Mouse (Mus musculus) CH12.LX (cell line): ENCODE results near the gene Gsg1l. TPM values are rescaled to one million over a fixed set of nuclear protein-coding genes. Genes with fewer than 3 reads are reported as not detected.

ENCODE experiments used
- DNase-seq: peaks from one replicate; pipeline ENCODE4 v3.0.0-alpha.2; 2013; ENCODE audit errors: extremely low read depth
- H3K27ac ChIP-seq: 2 replicates; pipeline ENCODE4 v1.5.1; 2012; ENCODE audit warnings: low read depth, mild to moderate bottlenecking, control low read depth, moderate library complexity; ENCODE audit not compliant: insufficient read depth
- H3K27me3 ChIP-seq: replicated peaks from 2 replicates; pipeline ENCODE3; 2012; ENCODE audit warnings: inconsistent platforms
- H3K36me3 ChIP-seq, 2 experiments: replicated peaks in 1 of 2; 2 replicates each; pipeline versions ENCODE3 to v1.6.1; 2012; ENCODE audit warnings: inconsistent platforms in 1 of 2, low read length in 1 of 2, mild to moderate bottlenecking in 1 of 2, mixed read lengths in 1 of 2, moderate library complexity in 1 of 2; ENCODE audit not compliant: control insufficient read depth in 1 of 2, insufficient read depth in 1 of 2
- H3K4me1 ChIP-seq, 2 experiments: 2 replicates each; pipeline ENCODE4 v1.6.1; 2012; ENCODE audit warnings: inconsistent platforms in 1 of 2, moderate library complexity in 1 of 2; ENCODE audit not compliant: insufficient read depth in 2 of 2, control insufficient read depth in 1 of 2
- H3K4me2 ChIP-seq: 2 replicates; pipeline ENCODE4 v1.6.1; 2012; ENCODE audit warnings: low read depth, mild to moderate bottlenecking, control low read depth; ENCODE audit not compliant: poor library complexity, insufficient read depth, severe bottlenecking
- H3K4me3 ChIP-seq, 3 experiments: fragments of 150-350 bp in 1 of 3; sonication (generic) in 1 of 3; replicated peaks in 1 of 3; 2 replicates each; pipeline versions ENCODE3 to v1.5.1; 2011 to 2012; ENCODE audit warnings: low read depth in 2 of 3, low read length in 2 of 3, mild to moderate bottlenecking in 2 of 3, moderate library complexity in 2 of 3, control low read depth in 1 of 3, improper control_type of control experiment in 1 of 3, inconsistent platforms in 1 of 3, mixed read lengths in 1 of 3; ENCODE audit not compliant: poor library complexity in 1 of 3
- H3K79me2 ChIP-seq: replicated peaks from 2 replicates; pipeline ENCODE4 v1.6.1; 2012; ENCODE audit warnings: mild to moderate bottlenecking, moderate library complexity; ENCODE audit not compliant: control insufficient read depth, poor library complexity, insufficient read depth, severe bottlenecking; ENCODE audit errors: extremely low read depth
- H3K9ac ChIP-seq: 2 replicates; pipeline ENCODE4 v1.6.1; 2012; ENCODE audit warnings: low read depth, mild to moderate bottlenecking, control low read depth, moderate library complexity; ENCODE audit not compliant: insufficient read depth
- H3K9me3 ChIP-seq: replicated peaks from 2 replicates; pipeline ENCODE3; 2012; ENCODE audit warnings: low read length, inconsistent platforms, mixed read lengths
- CHD1 ChIP-seq: IDR thresholded peaks from 2 replicates; pipeline ENCODE4 v1.6.1; 2012; ENCODE audit warnings: low read depth, low read length, improper control_type of control experiment, inconsistent platforms
- CHD2 ChIP-seq: IDR thresholded peaks from 2 replicates; pipeline ENCODE4 v1.6.1; 2011; ENCODE audit warnings: low read length, improper control_type of control experiment
- E2F4 ChIP-seq: IDR thresholded peaks from 2 replicates; pipeline ENCODE4 v1.6.1; 2011; ENCODE audit warnings: low read depth, low read length, improper control_type of control experiment; ENCODE audit not compliant: insufficient replicate concordance
- ELF1 ChIP-seq: IDR thresholded peaks from 2 replicates; pipeline ENCODE4 v1.6.1; 2014; ENCODE audit warnings: low read depth, mild to moderate bottlenecking, inconsistent platforms, low read length, improper control_type of control experiment
- ETS1 ChIP-seq: conservative IDR thresholded peaks from 2 replicates; pipeline ENCODE4 v1.6.1; 2012; ENCODE audit warnings: low read depth, mild to moderate bottlenecking, inconsistent platforms, low read length, improper control_type of control experiment, moderate library complexity
- GABPA ChIP-seq: IDR thresholded peaks from 2 replicates; pipeline ENCODE4 v1.6.1; 2012; ENCODE audit warnings: low read depth, low read length, improper control_type of control experiment, inconsistent platforms; ENCODE audit not compliant: insufficient replicate concordance
- IRF4 ChIP-seq: IDR thresholded peaks from 2 replicates; pipeline ENCODE4 v1.6.1; 2014; ENCODE audit warnings: low read depth, mild to moderate bottlenecking, inconsistent platforms, low read length, improper control_type of control experiment
- JUN ChIP-seq: IDR thresholded peaks from 2 replicates; pipeline ENCODE4 v1.6.1; 2011; ENCODE audit warnings: low read depth, mild to moderate bottlenecking, low read length, improper control_type of control experiment, moderate library complexity; ENCODE audit not compliant: insufficient read depth
- MAX ChIP-seq: IDR thresholded peaks from 2 replicates; pipeline ENCODE4 v1.6.1; 2011; ENCODE audit warnings: low read length, improper control_type of control experiment
- MXI1 ChIP-seq: IDR thresholded peaks from 2 replicates; pipeline ENCODE4 v1.6.1; 2011; ENCODE audit warnings: mild to moderate bottlenecking, low read depth, low read length, improper control_type of control experiment
- MYC ChIP-seq: IDR thresholded peaks from 2 replicates; pipeline ENCODE4 v1.6.1; 2011; ENCODE audit warnings: low read depth, mild to moderate bottlenecking, improper control_type of control experiment, low read length
- NRF1 ChIP-seq: IDR thresholded peaks from 2 replicates; pipeline ENCODE4 v1.6.1; 2014; ENCODE audit warnings: low read depth, mild to moderate bottlenecking, inconsistent platforms, low read length, improper control_type of control experiment, moderate library complexity
- TBP ChIP-seq: conservative IDR thresholded peaks from 2 replicates; pipeline ENCODE4 v1.6.1; 2011; ENCODE audit warnings: low read depth, low read length, improper control_type of control experiment
- TCF12 ChIP-seq: IDR thresholded peaks from 2 replicates; pipeline ENCODE4 v1.6.1; 2014; ENCODE audit warnings: low read depth, mild to moderate bottlenecking, inconsistent platforms, low read length, improper control_type of control experiment
- ZKSCAN1 ChIP-seq: IDR thresholded peaks from 2 replicates; pipeline ENCODE4 v1.6.1; 2012; ENCODE audit warnings: low read depth, inconsistent platforms, low read length, improper control_type of control experiment, borderline replicate concordance
- dilution Hi-C: fragments of 300-500 bp; cut with MboI; formaldehyde crosslinking; loops from 2 replicates; pipeline ENCODE4 v1.14.3; 2020; ENCODE audit warnings: low sequenced_read_pairs; ENCODE audit not compliant: extremely low pct_unique_long_range_greater_than_20kb, extremely low pct_ligation_motif_present
- in situ Hi-C: fragments of 300-500 bp; cut with MboI; formaldehyde crosslinking; loops from 3 replicates; pipeline ENCODE4 v1.14.3; 2019; ENCODE audit warnings: low sequenced_read_pairs, low pct_ligation_motif_present, low pct_unique_long_range_greater_than_20kb, mixed read lengths
- polyA plus RNA-seq: library from polyadenylated mRNA; unstranded; fragments of >175 nt; gene quantifications from 2 replicates; pipeline ENCODE4 v1.2.1, GENCODE M21; 2012; ENCODE audit warnings: low read depth; ENCODE audit not compliant: insufficient read length
- total RNA-seq, 2 experiments: library from RNA; depleted of rRNA; stranded (reverse); fragments of 300-350 nt in 1 of 2; fragments of >200 nt in 1 of 2; gene quantifications; 2 replicates each; pipeline ENCODE4 v1.2.3; 2012 to 2014

Gene Gsg1l
- total and polyA plus RNA-seq, 3 experiments, result not detected

- DNase-seq, result no peak
- Histone ChIP-seq H3K4me1 (no peaks in the 10 kb centered on the region), H3K4me3 (no peak overlapping the region), H3K4me2 (no peak overlapping the region), H3K27ac (no peak overlapping the region), H3K79me2 (no peaks in the 10 kb centered on the region), H3K27me3 (no peaks in the 10 kb centered on the region), H3K9me3 (peaks cover 3% of the 10 kb centered on the region), H3K9ac (no peak overlapping the region), H3K36me3 (no peaks in the 10 kb centered on the region)
- in situ Hi-C loops, result loop anchor here (10.0 kb wide), 1 partner anchor 319 kb away; no protein-coding TSS in a partner anchor
- dilution Hi-C loops, result no loop called here
- no peak for TF ChIP-seq MYC
- TF ChIP-seq NRF1, result no peak
- no peak for TF ChIP-seq MAX
- TF ChIP-seq ELF1, result no peak
- no peak for TF ChIP-seq CHD1
- no peak for TF ChIP-seq ETS1
- no peak for TF ChIP-seq MXI1
These were observed 1.8 kb upstream of the Gsg1l start for GRCm38 (mm10) chr7:126083980-126084348.

DNA sequence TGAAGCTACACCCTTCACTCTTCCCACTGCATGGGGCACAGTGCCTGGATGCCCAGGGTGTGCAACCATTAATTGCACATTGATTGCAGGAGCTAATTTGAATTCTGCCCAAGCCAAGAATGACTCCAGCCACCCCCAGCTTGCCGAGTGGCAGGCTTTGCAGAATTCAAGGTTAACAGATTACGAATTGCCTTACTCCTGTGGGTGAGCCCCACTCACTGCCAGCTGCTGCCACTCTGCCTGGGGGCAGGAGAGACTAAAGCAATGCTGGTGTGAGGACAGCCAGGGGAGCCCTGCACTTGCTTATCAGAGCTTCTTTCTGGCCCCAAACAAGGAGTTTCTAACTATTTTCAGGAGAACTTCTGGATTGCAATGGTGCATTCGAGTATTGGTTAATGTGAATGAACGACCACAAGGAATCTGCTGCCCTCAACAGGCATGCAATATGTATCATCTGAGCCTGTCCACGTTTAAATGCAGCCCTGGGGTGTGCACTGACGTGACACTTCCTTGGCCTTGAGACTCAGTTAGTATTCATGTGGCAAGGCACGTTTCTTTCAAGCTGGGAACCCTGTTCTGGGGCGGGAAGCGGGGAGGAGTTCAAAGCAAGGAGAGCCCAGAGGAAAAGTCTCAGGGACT lies 1.2 kb upstream of the Gsg1l start:
- Histone ChIP-seq H3K4me3 (no peak overlapping the region), H3K36me3 (no peaks in the 10 kb centered on the region), H3K27ac (no peak overlapping the region), H3K27me3 (no peaks in the 10 kb centered on the region), H3K4me1 (no peaks in the 10 kb centered on the region), H3K9ac (no peak overlapping the region), H3K9me3 (peaks cover 3% of the 10 kb centered on the region), H3K4me2 (no peak overlapping the region), H3K79me2 (no peaks in the 10 kb centered on the region)
- TF ChIP-seq JUN, result no peak
- no peak for TF ChIP-seq MXI1
- TF ChIP-seq CHD2, result no peak
- TF ChIP-seq E2F4, result no peak
- TF ChIP-seq GABPA, result no peak
- no peak for TF ChIP-seq TBP
- TF ChIP-seq ZKSCAN1, result no peak
- TF ChIP-seq IRF4, result no peak
- TF ChIP-seq TCF12, result no peak
- no peak for TF ChIP-seq ETS1
- dilution Hi-C loops, result no loop called here
- DNase-seq, result no peak
- in situ Hi-C loops, result loop anchor here (10.0 kb wide), 1 partner anchor 319 kb away; no protein-coding TSS in a partner anchor
